Mouse (Mus musculus) stomach, embryonic 14.5 days (tissue): ENCODE data around the gene Mrps23. TPM values are rescaled to one million over a fixed set of nuclear protein-coding genes. Genes with fewer than 3 reads are reported as not detected.

Experiments
- ATAC-seq: fragments of 200-750 bp; cut with Nextera tagmentation; 2 replicates; pipeline ENCODE4 v1.8.0; 2017; ENCODE audit warnings: low read depth, moderate TSS enrichment; ENCODE audit not compliant: insufficient number of reproducible peaks, insufficient read depth, low FRiP score
- H3K27ac ChIP-seq: fragments of 300-500 bp; sonication (generic); 2 replicates; pipeline ENCODE4 v1.5.1; 2014; ENCODE audit warnings: mild to moderate bottlenecking, low read length, moderate library complexity, mixed read lengths
- H3K27me3 ChIP-seq: fragments of 300-500 bp; sonication (generic); 2 replicates; pipeline ENCODE4 v1.6.1; 2014; ENCODE audit warnings: low read length, control low read depth, mixed read lengths; ENCODE audit not compliant: control insufficient read depth, insufficient read depth
- H3K36me3 ChIP-seq: fragments of 300-500 bp; sonication (generic); 2 replicates; pipeline ENCODE4 v1.6.1; 2014; ENCODE audit warnings: mild to moderate bottlenecking, control low read depth, low read length, moderate library complexity, mixed read lengths; ENCODE audit not compliant: control insufficient read depth, insufficient read depth
- H3K4me1 ChIP-seq: fragments of 300-500 bp; sonication (generic); 2 replicates; pipeline ENCODE4 v1.6.1; 2014; ENCODE audit warnings: low read length, control low read depth, mixed read lengths; ENCODE audit not compliant: control insufficient read depth, insufficient read depth
- H3K4me2 ChIP-seq: fragments of 300-500 bp; sonication (generic); replicated peaks from 2 replicates; pipeline ENCODE4 v1.6.1; 2014; ENCODE audit warnings: low read depth, low read length, control low read depth
- H3K4me3 ChIP-seq: fragments of 300-500 bp; sonication (generic); 2 replicates; pipeline ENCODE4 v1.5.1; 2014; ENCODE audit warnings: low read depth, low read length, control low read depth
- H3K9ac ChIP-seq: fragments of 300-500 bp; sonication (generic); replicated peaks from 2 replicates; pipeline ENCODE4 v1.6.1; 2014; ENCODE audit warnings: low read depth, mild to moderate bottlenecking, control low read depth, low read length, moderate library complexity, mixed read lengths
- H3K9me3 ChIP-seq: fragments of 300-500 bp; sonication (generic); 2 replicates; pipeline ENCODE4 v1.6.1; 2016; ENCODE audit warnings: low read depth, low read length, control low read depth; ENCODE audit not compliant: control insufficient read depth
- WGBS: fragments of 180-500 bp; shearing (Covaris S2); extraction: QIAGEN DNeasy Blood & Tissue Kit; methylation state at CpG from one replicate; pipeline ENCODE4 v1.1.7; 2014; 5-methylcytosine and 5-hydroxymethylcytosine counted together
- polyA plus RNA-seq: library from polyadenylated mRNA; unstranded; fragments of >200 nt; fragmentation: Nextera tagmentation; extraction: Ambion mirVana; gene quantifications from 2 replicates; pipeline ENCODE4 v1.2.1, GENCODE M21; 2014

Mrps23 gene
- polyA plus RNA-seq, 1 experiment from 2014 or later = 58.6 TPM

GRCm38 (mm10) chr11:88169531-88170040 lies 34.6 kb upstream of the Mrps23 start:
- H3K9ac ChIP-seq = no peak overlapping the region
- no peak overlapping the region for H3K4me3 ChIP-seq
- H3K27ac ChIP-seq = no peak overlapping the region
- H3K4me1 ChIP-seq = peaks cover 44% of the 10 kb centered on the region
- no peak overlapping the region for H3K4me2 ChIP-seq
- no peaks in the 10 kb centered on the region for H3K27me3 ChIP-seq
- WGBS = 30% methylated on average over 32 of the region's 32 CpGs
- no peaks in the 10 kb centered on the region for H3K9me3 ChIP-seq
- H3K36me3 ChIP-seq = no peaks in the 10 kb centered on the region
- no peak for ATAC-seq

- H3K4me2 ChIP-seq = no peak overlapping the region
- peaks cover 34% of the 10 kb centered on the region for H3K4me1 ChIP-seq
- H3K36me3 ChIP-seq = no peaks in the 10 kb centered on the region
- WGBS = 80% methylated on average over 3 of the region's 3 CpGs
- no peak overlapping the region for H3K4me3 ChIP-seq
- ATAC-seq = no peak
- no peak overlapping the region for H3K9ac ChIP-seq
- H3K9me3 ChIP-seq = no peaks in the 10 kb centered on the region
- no peak overlapping the region for H3K27ac ChIP-seq
- no peaks in the 10 kb centered on the region for H3K27me3 ChIP-seq
These were observed 33.6 kb upstream of the Mrps23 start for GRCm38 (mm10) chr11:88170606-88171005.

GRCm38 (mm10) chr11:88171876-88172442 lies 32.2 kb upstream of the Mrps23 start:
- Histone ChIP-seq H3K4me1 (peaks cover 29% of the 10 kb centered on the region), H3K4me3 (no peak overlapping the region), H3K9ac (no peak overlapping the region), H3K27me3 (no peaks in the 10 kb centered on the region), H3K36me3 (peaks cover under 1% of the 10 kb centered on the region; the same call in 1 of the 2 replicates), H3K4me2 (no peak overlapping the region), H3K27ac (peak overlapping the region; percentile 87; the same call in 1 of the 2 replicates), H3K9me3 (no peaks in the 10 kb centered on the region)
- ATAC-seq = no peak
- WGBS = 57% methylated on average over 15 of the region's 15 CpGs

- Histone ChIP-seq H3K9ac (no peak overlapping the region), H3K4me2 (no peak overlapping the region), H3K9me3 (no peaks in the 10 kb centered on the region), H3K36me3 (peaks cover 5% of the 10 kb centered on the region; the same call in 1 of the 2 replicates), H3K27ac (peak overlapping the region; percentile 87; the same call in 1 of the 2 replicates), H3K4me3 (no peak overlapping the region), H3K27me3 (no peaks in the 10 kb centered on the region), H3K4me1 (peaks cover 29% of the 10 kb centered on the region)
- peak; percentile 49; the same call in 1 of the 2 replicates for ATAC-seq
- 25% methylated on average over 10 of the region's 10 CpGs for WGBS
These were observed 31.4 kb upstream of the Mrps23 start for GRCm38 (mm10) chr11:88172601-88173325.

GRCm38 (mm10) chr11:88173386-88174025 lies 30.7 kb upstream of the Mrps23 start:
- ATAC-seq = peak; percentile 51; the same call in 1 of the 2 replicates
- Histone ChIP-seq H3K36me3 (peaks cover 5% of the 10 kb centered on the region; the same call in 1 of the 2 replicates), H3K27ac (peak overlapping the region; percentile 87; the same call in 1 of the 2 replicates), H3K4me2 (no peak overlapping the region; the same call in 1 of the 2 replicates), H3K9me3 (no peaks in the 10 kb centered on the region), H3K27me3 (no peaks in the 10 kb centered on the region), H3K9ac (no peak overlapping the region), H3K4me3 (no peak overlapping the region), H3K4me1 (peaks cover 29% of the 10 kb centered on the region)
- WGBS = 10% methylated on average over 9 of the region's 9 CpGs

GRCm38 (mm10) chr11:88180467-88180958 lies 23.7 kb upstream of the Mrps23 start:
- no peaks in the 10 kb centered on the region for H3K27me3 ChIP-seq
- 7% methylated on average over 6 of the region's 6 CpGs for WGBS

GRCm38 (mm10) chr11:88180959-88181619 lies 23.1 kb upstream of the Mrps23 start:
- 0 out of 2 replicates have a peak overlapping the region, but pooled peaks have one; percentile 2 for H3K4me2 ChIP-seq
- peaks cover 26% of the 10 kb centered on the region for H3K4me1 ChIP-seq
- peaks cover 22% of the 10 kb centered on the region for H3K36me3 ChIP-seq
- no peaks in the 10 kb centered on the region for H3K9me3 ChIP-seq
- peak overlapping the region; percentile 82 for H3K27ac ChIP-seq
- WGBS = 10% methylated on average over 16 of the region's 16 CpGs
- no peak overlapping the region for H3K9ac ChIP-seq
- ATAC-seq = peak; percentile 72
- no peaks in the 10 kb centered on the region for H3K27me3 ChIP-seq
- H3K4me3 ChIP-seq = no peak overlapping the region

More at GRCm38 (mm10) chr11:88180467-88180958, 23.7 kb upstream of the Mrps23 start:
- H3K36me3 ChIP-seq = peaks cover 22% of the 10 kb centered on the region
- no peaks in the 10 kb centered on the region for H3K9me3 ChIP-seq
- peak overlapping the region; percentile 82 for H3K27ac ChIP-seq
- ATAC-seq = peak; percentile 48
- H3K4me2 ChIP-seq = 0 out of 2 replicates have a peak overlapping the region, but pooled peaks have one; percentile 2
- H3K9ac ChIP-seq = no peak overlapping the region
- peaks cover 26% of the 10 kb centered on the region for H3K4me1 ChIP-seq
- H3K4me3 ChIP-seq = no peak overlapping the region
